Mouse (Mus musculus): ENCODE measurements around the gene Tmem170b.

The Tmem170b gene

DNA sequence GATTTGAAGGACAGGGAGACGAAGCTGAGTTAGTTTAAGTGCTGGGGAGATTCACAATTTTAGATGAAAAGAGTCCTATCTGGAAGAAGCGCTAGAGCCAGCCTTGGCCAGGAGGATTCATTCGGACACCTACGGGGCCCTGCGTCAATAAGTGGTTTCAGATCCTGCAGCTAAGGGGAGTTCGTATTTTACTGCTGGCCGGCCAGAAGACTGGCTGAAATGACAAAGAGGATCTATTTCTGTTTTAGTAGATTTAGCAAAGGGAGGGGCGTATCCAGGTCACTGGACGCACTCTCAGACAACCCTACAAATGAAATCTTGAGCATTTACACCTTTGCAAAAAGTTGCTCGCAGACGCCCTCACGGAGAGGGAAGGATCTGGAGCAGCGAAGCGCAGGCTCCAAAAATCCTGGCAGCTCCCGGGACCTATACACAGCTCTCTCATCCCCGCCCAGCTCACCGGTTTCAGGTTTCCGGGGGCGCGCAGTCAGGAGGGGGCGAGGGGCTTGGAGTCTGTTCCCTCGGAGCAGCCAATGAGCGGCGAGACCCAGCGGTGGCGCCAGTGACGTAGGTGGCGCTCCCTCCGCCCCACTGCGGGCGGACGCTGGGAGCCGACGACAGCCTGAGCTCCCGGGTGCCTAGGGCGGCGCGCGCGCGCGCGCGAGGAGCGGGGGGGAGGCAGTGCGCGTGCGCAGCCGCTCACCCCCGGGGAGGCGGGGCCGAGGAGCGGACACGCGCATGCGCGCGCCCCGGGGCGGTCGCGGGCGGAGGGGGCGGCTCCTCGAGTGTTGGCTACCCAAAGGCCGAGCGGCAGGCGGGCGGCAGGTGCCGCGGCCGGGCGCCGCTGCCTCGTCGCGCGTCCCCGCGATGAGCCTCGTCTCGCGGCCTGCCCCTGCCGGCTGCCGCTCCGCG is at the start of gene Tmem170b:
TSS of gene Tmem170b (plus strand) at position 809 of the 912 bp plus-strand sequence.
- peak; percentile 99 for DNase-seq (ENCODE audit: low read depth, low spot score)

DNA sequence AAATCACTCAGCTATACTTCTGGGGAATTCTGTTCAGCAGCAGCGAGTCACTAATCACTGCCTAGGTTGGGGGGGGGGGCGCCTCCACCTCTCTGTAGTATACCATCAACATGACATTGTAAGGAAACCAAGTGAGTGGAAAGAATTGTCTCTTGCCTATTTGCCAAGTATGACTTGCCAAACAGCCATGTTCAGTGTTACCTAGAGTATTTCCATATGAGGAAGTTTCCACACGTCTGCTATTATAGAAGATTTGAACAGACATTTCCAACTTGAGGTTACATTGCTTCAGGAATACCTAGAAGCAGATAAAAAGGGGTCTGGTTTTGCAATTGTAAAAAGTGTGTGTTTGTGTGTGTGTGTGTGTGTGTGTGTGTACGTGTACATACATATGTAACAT is 44.7 kb upstream of the Tmem170b start:
- DNase-seq (ENCODE audit: low read depth, low spot score), result no peak

DNA sequence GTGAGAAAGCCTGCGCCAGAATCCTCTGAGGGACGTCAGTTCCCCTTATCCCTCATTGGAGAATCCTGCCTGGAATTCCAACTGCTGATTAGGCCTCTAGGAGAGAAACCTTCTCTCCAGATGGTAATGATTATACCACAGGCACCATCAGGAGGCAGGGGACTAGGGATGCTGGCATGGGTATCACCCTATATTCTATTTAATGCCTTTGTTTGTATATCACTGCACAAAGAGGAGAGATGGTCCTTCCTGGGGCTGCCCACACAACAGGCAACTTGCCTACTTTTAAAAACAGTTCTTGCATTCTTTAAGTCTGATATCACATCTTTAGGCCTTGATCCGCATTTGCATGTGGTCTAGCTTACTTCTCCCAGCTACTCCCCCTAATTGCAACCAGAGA is 37.3 kb upstream of the Tmem170b start:
- DNase-seq (ENCODE audit: low read depth, low spot score), result no peak

DNA sequence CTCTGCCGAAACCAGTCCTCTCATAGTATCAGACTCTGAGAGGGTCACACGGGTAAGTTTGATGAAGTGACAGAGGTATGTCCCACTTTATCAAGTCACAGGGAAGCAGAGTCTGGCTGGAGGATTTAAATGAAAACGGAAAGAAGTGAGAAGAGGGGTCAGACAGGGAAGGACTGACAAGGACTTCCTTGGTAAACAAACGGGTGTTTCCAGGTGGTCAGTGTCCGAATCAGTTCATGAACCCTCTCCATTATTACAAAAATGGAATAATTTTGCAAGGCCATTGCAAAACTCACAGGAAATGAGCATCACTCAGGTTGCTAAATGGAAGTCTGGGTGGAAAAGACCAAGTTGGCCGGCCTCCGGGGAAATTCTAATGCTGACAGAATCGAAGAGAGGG is 36.8 kb upstream of the Tmem170b start:
- DNase-seq (ENCODE audit: low read depth, low spot score), result no peak

- DNase-seq (ENCODE audit: low read depth, low spot score), result no peak
These were observed 35.9 kb upstream of the Tmem170b start for GRCm38 (mm10) chr13:41569776-41570175.

- DNase-seq (ENCODE audit: low read depth, low spot score), result peak; percentile 92
These were observed 34.0 kb upstream of the Tmem170b start for GRCm38 (mm10) chr13:41571368-41572350.

GRCm38 (mm10) chr13:41572351-41572735 is 33.4 kb upstream of the Tmem170b start:
- no peak for DNase-seq (ENCODE audit: low read depth, low spot score)

DNA sequence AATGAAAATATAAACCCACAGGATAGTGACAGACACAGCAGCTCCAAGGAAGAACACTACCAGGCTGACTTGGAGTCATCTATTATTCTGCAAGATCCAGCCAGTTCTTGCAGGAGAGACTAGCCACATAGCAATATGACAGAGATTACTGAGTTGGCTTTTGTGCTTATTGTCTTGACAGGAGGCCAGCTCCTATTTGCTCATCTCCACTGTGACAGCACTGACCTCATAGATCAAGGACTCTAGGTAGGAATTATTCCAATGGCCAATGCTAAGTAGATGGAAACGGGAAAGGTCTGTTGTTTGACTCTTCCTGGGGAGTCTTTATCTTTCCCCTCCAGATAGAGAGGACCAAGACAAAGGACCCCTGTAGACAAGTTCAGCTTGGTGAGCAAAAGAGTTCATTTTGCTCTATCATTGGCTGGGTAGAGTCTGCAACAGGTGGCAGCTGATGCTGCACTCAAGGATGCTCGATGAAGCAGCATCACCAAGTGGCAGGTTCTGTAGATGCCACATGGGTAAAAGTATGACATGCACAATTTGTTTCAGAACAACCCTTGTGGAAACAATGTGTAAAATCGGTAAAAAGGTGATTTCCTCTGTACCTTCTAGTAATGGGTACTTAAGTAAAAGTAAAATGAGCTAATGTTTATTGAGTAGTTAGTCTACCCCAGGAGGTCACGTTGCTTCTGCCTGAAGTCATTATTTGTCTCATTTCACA is 32.4 kb upstream of the Tmem170b start:
- DNase-seq (ENCODE audit: low read depth, low spot score), result peak; percentile 44

GRCm38 (mm10) chr13:41581058-41581457 is 24.6 kb upstream of the Tmem170b start:
- DNase-seq (ENCODE audit: low read depth, low spot score), result no peak

DNA sequence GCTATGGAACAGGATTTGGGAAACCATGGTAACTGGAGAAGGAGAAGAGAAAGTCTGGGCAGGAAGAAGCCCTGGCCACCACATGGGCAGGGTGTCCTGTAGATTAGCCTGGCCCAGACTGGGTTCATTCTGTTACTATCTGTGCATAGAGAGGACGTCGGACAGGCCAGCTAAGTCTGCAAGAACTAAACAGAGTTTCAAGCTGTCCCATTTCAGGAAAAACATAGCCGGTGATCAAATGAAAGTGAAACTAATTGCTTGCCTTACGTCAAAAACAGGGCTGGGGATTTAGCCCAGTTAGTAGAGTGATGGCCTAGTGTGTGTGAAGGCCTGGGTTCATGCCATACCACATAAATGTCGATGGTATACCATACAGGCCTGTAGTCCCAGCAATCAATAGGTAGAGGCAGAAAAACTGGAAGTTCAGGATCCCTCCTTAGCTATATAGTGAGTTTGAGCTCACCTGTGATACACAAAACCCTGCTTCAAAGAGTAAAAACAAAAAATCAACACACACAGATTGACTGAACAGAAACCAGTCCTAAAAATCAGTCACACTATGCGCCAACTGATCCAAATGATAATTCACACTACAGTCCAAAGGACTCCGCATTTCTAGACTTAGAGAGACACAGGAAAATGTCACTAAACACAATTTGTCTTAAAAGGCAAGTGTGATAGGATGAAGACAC is 21.9 kb upstream of the Tmem170b start:
- peak; percentile 29 for DNase-seq (ENCODE audit: low read depth, low spot score)

- DNase-seq (ENCODE audit: low read depth, low spot score), result no peak
These were observed 21.4 kb upstream of the Tmem170b start for GRCm38 (mm10) chr13:41584358-41584680.

DNA sequence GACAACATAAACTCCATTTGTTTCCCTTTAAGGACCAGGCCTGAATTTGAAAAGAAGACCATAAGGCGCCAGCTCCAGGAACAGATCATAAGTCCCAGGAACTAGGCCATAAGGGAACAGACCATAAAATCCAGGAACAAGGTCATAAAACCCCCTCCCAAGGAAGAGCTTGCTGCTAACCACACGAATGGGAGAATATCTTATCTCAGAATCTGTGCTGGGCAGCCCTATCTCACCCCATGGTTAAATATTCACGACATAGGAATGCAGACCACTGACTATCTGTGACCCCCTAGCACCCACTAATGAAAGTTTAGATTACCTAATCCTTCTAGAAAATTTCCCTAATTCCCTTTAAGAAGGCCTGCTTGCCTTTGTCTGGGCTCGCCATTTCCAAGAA is 20.8 kb upstream of the Tmem170b start:
- DNase-seq (ENCODE audit: low read depth, low spot score), result no peak

DNA sequence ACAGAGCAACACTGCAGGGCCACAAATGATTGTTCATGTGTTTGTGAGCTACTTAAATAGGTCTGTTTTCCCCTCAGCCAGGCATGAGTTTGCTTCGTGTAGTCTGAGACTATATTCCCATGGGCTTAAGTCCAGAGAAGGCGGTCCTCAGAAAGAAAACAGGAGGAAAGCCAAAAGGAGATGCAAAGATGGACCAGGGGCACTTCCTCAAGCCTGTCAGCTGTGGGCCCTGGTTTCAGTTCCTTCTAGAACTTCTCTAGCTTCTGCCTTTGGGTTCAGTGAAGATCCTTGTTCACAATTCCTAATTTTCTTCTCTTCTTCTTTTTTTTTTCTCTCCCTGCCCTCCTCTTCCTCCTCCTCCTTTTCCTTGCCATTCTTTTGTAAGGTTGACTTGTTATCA is 9.0 kb upstream of the Tmem170b start:
- DNase-seq (ENCODE audit: low read depth, low spot score), result peak; percentile 55

GRCm38 (mm10) chr13:41599977-41600376 is 5.7 kb upstream of the Tmem170b start:
- no peak for DNase-seq (ENCODE audit: low read depth, low spot score)

DNA sequence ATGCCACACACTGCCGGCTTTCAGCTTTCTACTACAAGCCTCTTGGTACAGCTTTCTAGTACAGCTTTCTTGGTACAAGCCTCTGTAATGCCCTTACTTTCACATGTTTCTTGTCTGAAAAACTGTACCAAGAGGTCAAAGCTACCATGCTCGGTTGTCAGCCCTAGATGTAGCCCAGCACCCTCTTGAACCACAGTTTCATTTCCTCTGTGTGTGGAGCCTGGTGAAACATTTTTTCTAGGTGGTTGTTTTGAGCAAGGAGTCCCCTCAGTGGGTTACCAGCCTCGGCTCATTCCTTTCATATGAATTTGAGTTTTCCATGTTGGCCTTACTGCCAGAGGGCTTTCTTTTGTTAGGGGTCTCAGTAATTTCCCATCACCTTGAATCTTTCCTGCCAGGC is 4.7 kb upstream of the Tmem170b start:
- DNase-seq (ENCODE audit: low read depth, low spot score), result no peak

DNA sequence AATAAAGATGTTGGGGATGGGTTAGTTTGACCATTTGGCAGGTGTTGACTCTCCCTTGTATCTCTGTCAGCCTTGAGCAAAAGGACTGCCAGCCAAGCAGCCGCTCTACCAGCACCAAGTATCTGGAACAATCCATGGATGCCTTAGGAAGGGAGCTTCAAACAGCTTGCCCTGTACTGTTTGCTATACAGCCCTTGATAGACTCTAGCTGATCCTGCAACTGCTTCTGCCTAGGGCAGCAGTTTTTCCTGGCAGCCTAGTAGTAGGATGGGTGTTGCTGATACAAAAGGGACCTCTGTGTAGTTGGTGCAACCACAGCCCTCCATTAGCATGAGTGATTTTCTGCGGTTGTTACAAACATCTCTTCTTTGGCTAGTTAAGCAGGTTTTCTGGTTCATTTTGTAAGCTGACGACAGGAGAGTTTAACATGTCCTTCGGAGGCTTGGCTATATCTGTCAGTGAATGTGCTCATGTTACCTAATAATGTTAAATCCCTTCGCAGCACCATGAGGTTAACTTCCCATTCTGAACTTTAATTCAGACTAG is 1.7 kb upstream of the Tmem170b start:
- DNase-seq (ENCODE audit: low read depth, low spot score), result no peak

DNA sequence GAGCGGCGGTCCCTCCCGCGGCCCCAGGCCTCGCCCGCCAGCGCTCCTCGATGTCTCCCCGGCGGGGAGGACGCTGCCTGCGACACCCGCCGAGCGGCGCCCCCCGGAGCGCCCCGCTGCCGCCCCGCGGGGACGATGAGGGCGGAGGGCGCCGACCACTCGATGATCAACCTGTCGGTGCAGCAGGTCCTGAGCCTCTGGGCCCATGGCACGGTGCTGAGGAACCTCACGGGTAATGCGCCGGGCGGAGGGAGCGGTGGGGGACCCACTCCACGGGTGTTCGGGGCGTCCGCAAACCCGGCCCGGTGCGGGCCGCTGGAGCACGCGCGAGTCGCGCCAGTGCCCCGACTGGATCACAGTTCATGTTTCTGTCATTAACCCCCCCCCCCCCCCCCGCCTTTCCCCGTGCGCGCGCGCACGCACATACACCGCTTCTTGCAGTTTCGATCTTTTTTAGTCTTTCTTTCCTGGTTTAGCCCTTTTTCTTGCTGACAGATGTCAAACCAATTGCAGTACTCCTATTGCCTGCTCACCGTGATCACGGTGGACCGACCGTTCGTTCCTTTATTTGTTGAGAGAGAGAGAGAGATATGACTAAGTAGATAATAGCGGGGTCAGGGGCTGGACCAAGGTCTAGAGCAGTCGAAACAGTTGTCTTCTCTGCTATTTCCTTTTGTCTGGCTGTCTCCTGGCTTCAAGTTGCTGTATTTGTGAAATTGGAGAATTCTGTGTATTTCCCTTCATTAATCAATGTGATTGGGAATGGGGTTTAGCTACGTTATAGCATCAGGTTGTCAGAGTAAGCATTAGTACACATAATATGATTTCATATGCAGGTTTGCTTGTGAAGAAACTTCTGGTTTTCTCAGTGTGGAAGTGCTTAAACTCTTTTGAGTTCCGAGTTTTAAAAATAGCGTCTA is 634 bp downstream of the Tmem170b start:
- DNase-seq (ENCODE audit: low read depth, low spot score), result peak; percentile 52

DNA sequence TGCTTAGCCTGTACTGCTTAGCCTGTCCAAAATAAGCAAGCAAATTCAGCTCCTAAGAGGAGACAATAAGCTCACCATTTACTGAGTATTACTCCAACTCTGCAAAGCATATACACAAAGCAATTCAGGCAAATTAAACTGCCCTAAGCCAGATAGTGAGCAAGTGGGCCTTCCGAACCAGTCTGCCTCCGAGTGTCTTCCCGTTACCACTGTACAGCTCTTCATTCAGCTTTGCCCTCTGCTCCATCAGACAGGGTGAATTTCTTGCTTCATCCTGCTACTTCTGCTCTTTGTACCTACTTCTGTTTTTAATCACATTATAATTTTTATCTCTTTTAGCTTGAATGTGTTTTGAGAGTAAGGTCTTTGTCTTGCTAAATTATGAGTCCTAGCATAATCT is 1.9 kb downstream of the Tmem170b start:
- peak; percentile 37 for DNase-seq (ENCODE audit: low read depth, low spot score)

DNA sequence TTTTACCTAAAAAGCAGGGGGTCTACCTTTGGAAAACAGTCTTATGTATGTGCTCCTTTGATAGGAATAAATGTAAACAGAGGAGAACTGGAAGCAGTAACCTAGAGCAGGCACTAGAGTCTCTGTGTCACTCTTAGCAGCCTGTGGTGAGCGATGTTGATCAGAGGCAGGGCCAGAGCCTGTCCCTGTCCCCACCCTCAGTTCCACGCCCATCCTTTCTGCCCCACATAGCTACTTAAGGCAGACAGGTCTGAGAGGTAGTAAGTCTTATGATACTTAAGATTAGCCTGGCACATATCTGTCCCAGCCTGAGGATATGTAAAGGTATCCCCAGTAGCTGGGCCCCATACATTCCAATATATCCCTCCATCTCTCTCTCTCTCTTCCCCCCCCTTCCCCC is 2.9 kb downstream of the Tmem170b start:
- no peak for DNase-seq (ENCODE audit: low read depth, low spot score)

GRCm38 (mm10) chr13:41611046-41611445 is 5.3 kb downstream of the Tmem170b start:
- DNase-seq (ENCODE audit: low read depth, low spot score), result no peak
